Mouse (Mus musculus): Measurements from ENCODE around the gene Rap1gap.
A peak's percentile ranks its signal among the peaks of the same experiment; 100 is the strongest.

The Rap1gap gene

GRCm38 (mm10) chr4:137663491-137663890 is 1.0 kb upstream of the Rap1gap start:
- no peak for DNase-seq

GRCm38 (mm10) chr4:137664980-137665675 is 602 bp downstream of the Rap1gap start:
- no peak for DNase-seq

- no peak for DNase-seq
Observed at GRCm38 (mm10) chr4:137665791-137666190, 1.3 kb downstream of the Rap1gap start.

GRCm38 (mm10) chr4:137666283-137666957 is 1.9 kb downstream of the Rap1gap start:
- no peak for DNase-seq

- no peak for DNase-seq
Observed at GRCm38 (mm10) chr4:137666958-137667345, 2.4 kb downstream of the Rap1gap start.

- DNase-seq: peak; percentile 32 to 49
Observed at GRCm38 (mm10) chr4:137667747-137668146, 3.2 kb downstream of the Rap1gap start.

- DNase-seq: no peak
Observed at GRCm38 (mm10) chr4:137671711-137672500, 7.4 kb downstream of the Rap1gap start.

- DNase-seq: no peak
Observed at GRCm38 (mm10) chr4:137675566-137675965, 11.0 kb downstream of the Rap1gap start.

GRCm38 (mm10) chr4:137676057-137676456 is 11.5 kb downstream of the Rap1gap start:
- DNase-seq: peak; percentile 88

- DNase-seq: no peak
Observed at GRCm38 (mm10) chr4:137676700-137677484, 12.4 kb downstream of the Rap1gap start.

GRCm38 (mm10) chr4:137677906-137678305 is 13.4 kb downstream of the Rap1gap start:
- DNase-seq: no peak

GRCm38 (mm10) chr4:137678568-137678967 is 14.0 kb downstream of the Rap1gap start:
- DNase-seq: no peak

- DNase-seq: no peak
Observed at GRCm38 (mm10) chr4:137679979-137680550, 15.5 kb downstream of the Rap1gap start.

- DNase-seq: no peak
Observed at GRCm38 (mm10) chr4:137680721-137681120, 16.2 kb downstream of the Rap1gap start.

GRCm38 (mm10) chr4:137681408-137682104 is 17.0 kb downstream of the Rap1gap start:
- DNase-seq: peak; percentile 48 to 52

- DNase-seq: peak; percentile 66 to 68
Observed at GRCm38 (mm10) chr4:137682961-137683453, 18.5 kb downstream of the Rap1gap start.

- DNase-seq: peak; percentile 49 to 57
Observed at GRCm38 (mm10) chr4:137684830-137685343, 20.4 kb downstream of the Rap1gap start.

GRCm38 (mm10) chr4:137686303-137686702 is 21.8 kb downstream of the Rap1gap start:
- DNase-seq: peak in 1 of 2 experiments; percentile 53

GRCm38 (mm10) chr4:137687234-137687825 is 22.8 kb downstream of the Rap1gap start:
- DNase-seq: no peak

- no peak for DNase-seq
Observed at GRCm38 (mm10) chr4:137692107-137692902, 27.8 kb downstream of the Rap1gap start.
